Mouse (Mus musculus): ENCODE measurements around the gene Heatr6. TPM values are rescaled to one million over a fixed set of nuclear protein-coding genes. Genes with fewer than 3 reads are reported as not detected.

The Heatr6 gene
- polyA plus RNA-seq, 1 experiment: 27.4 TPM

DNA sequence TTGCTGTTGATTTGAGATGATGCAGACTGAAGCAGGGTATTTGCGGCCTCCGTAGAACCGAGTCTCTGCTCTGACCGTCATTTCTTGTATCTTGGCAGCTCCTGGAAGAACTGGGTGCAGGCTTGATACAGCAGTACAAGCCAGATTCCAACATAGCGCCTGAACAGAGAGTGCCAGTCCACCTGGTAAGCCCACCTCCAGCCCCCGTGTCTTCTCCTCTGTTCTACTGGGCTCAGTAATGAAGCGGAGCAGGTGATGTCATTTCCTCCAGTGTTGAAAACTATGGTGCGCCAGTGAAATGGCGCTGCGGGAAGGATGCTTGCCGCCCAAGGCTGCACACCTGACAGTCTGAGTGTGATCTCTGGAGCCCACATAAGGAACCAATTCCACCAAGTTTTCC is 20.8 kb downstream of the Heatr6 start:
- Histone ChIP-seq H3K27ac (ENCODE audit: insufficient read depth, low read depth, low read length) (no peak overlapping the region), H3K36me3 (ENCODE audit: control insufficient read depth, insufficient read depth, low read length) (peaks cover 77% of the 10 kb centered on the region), H3K27me3 (ENCODE audit: control insufficient read depth, insufficient read depth, low read length) (no peaks in the 10 kb centered on the region), H3K4me3 (ENCODE audit: low read depth, low read length) (no peak overlapping the region), H3K4me1 (ENCODE audit: control insufficient read depth, insufficient read depth, insufficient read length, low read length) (no peaks in the 10 kb centered on the region)
- 96% methylated on average over 11 of the region's 11 CpGs for WGBS
- no peak for TF ChIP-seq POLR2A (IDR thresholded peaks at IDR 0.05; ENCODE audit: low read depth, low read length)
- no peak for TF ChIP-seq CTCF (IDR thresholded peaks at IDR 0.05; ENCODE audit: extremely low read depth, insufficient read length, insufficient replicate concordance, low read depth, low read length)

DNA sequence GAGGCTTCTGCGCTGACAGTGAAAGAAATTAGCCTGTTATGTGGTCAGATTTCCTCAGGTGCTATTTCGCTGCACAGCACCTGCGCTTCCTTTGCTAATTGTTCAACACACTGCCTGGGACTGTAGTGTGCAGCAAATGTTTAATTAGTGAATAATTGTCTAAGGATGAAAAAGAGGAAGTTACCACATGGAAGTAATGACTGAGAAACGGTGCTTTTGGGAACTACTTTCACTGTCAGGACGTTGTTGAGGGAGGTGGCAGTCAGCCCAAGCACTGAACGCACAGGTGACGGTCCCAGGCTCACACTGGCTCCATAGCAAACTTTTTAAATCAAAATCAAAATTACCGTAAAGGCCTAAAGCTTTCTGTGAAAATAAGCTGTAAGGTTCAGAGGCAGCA is 23.3 kb downstream of the Heatr6 start:
- TF ChIP-seq CTCF (IDR thresholded peaks at IDR 0.05; ENCODE audit: extremely low read depth, insufficient read length, insufficient replicate concordance, low read depth, low read length) (no peak), POLR2A (IDR thresholded peaks at IDR 0.05; ENCODE audit: low read depth, low read length) (no peak)
- WGBS: 88% methylated on average over 8 of the region's 8 CpGs
- Histone ChIP-seq H3K36me3 (ENCODE audit: control insufficient read depth, insufficient read depth, low read length) (peaks cover 84% of the 10 kb centered on the region), H3K27ac (ENCODE audit: insufficient read depth, low read depth, low read length) (no peak overlapping the region), H3K4me1 (ENCODE audit: control insufficient read depth, insufficient read depth, insufficient read length, low read length) (no peaks in the 10 kb centered on the region), H3K4me3 (ENCODE audit: low read depth, low read length) (no peak overlapping the region), H3K27me3 (ENCODE audit: control insufficient read depth, insufficient read depth, low read length) (no peaks in the 10 kb centered on the region)

DNA sequence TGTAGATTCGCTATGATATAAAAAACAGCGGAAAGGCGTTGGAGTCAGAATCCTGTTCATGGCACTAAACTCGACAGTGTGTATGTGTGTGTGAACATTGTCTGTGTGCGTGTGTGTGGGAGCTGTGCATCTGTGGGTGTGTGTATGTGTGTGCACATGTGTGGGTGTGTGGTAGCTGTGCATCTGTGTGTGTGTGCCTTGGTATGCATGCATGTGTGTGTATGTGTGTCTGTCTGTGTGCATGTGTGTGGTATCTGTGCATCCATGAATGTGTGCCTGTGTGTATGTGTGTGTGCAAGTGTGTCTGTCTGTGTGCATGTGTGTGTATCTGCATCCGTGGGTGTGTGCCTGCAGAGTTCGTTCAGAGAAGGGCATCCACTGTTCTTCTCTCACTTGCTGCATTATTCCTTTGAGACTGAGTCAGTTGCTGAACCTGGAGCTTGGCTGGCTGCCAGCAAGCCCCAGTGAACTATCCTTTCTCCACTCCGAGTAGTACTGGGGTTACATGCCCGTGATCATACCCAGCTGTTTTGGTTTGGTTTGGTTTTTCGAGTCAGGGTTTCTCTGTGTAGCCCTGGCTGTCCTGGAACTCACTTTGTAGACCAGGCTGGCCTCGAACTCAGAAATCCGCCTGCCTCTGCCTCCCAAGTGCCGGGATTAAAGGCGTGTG is 30.6 kb downstream of the Heatr6 start:
- TF ChIP-seq POLR2A (IDR thresholded peaks at IDR 0.05; ENCODE audit: low read depth, low read length) (no peak), CTCF (IDR thresholded peaks at IDR 0.05; ENCODE audit: extremely low read depth, insufficient read length, insufficient replicate concordance, low read depth, low read length) (no peak)
- Histone ChIP-seq H3K4me3 (ENCODE audit: low read depth, low read length) (no peak overlapping the region), H3K27ac (ENCODE audit: insufficient read depth, low read depth, low read length) (no peak overlapping the region), H3K36me3 (ENCODE audit: control insufficient read depth, insufficient read depth, low read length) (peaks cover 33% of the 10 kb centered on the region), H3K27me3 (ENCODE audit: control insufficient read depth, insufficient read depth, low read length) (no peaks in the 10 kb centered on the region), H3K4me1 (ENCODE audit: control insufficient read depth, insufficient read depth, insufficient read length, low read length) (peaks cover 19% of the 10 kb centered on the region; the same call in 1 of the 2 replicates)
- WGBS: 89% methylated on average over 14 of the region's 14 CpGs

DNA sequence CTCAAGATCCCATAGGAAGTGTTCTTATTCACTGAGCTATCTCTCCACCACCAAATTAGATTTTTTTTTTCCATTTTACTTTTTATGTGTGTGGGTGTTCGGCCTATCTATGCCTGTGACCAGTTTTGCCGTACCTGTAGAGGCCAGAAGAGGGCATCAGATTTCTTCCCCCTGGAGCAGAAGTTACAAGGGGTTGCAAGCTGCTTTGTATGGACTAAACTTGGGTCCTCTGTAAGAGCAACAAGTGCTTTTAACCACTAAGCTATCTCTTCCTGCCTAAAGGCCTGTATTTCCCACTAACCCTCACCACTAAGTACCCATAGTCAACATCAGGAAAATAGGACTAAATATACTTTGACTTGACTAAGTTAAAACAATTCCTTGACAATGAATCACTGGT is 31.2 kb downstream of the Heatr6 start:
- Histone ChIP-seq H3K27me3 (ENCODE audit: control insufficient read depth, insufficient read depth, low read length) (no peaks in the 10 kb centered on the region), H3K4me1 (ENCODE audit: control insufficient read depth, insufficient read depth, insufficient read length, low read length) (peaks cover 19% of the 10 kb centered on the region; the same call in 1 of the 2 replicates), H3K4me3 (ENCODE audit: low read depth, low read length) (no peak overlapping the region), H3K36me3 (ENCODE audit: control insufficient read depth, insufficient read depth, low read length) (peaks cover 27% of the 10 kb centered on the region), H3K27ac (ENCODE audit: insufficient read depth, low read depth, low read length) (no peak overlapping the region)
- 80% methylated on average over 2 of the region's 2 CpGs for WGBS
- TF ChIP-seq CTCF (IDR thresholded peaks at IDR 0.05; ENCODE audit: extremely low read depth, insufficient read length, insufficient replicate concordance, low read depth, low read length): no peak
- no peak for TF ChIP-seq POLR2A (IDR thresholded peaks at IDR 0.05; ENCODE audit: low read depth, low read length)

DNA sequence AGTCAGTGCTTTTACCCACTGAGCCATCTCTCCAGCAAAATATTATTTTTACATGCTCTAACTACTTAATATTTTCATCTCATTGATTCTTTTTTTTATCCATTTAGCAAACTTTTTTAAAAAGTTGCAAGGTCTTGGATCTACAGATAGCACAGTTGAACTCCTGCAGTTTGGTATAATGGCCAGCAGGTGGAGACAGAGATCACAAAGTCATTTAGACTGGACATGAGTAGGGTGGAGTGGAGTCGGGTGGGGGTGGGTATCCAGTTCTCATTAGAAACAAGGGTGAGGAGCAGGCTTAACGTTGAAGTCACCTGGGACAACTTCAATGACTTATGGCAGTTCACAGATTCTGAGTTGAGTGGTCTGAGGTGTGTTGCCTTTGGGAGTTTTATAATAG is 31.9 kb downstream of the Heatr6 start:
- no peak for TF ChIP-seq POLR2A (IDR thresholded peaks at IDR 0.05; ENCODE audit: low read depth, low read length)
- peak; percentile 57; the same call in 1 of the 2 replicates for TF ChIP-seq CTCF (IDR thresholded peaks at IDR 0.05; ENCODE audit: extremely low read depth, insufficient read length, insufficient replicate concordance, low read depth, low read length)
- Histone ChIP-seq H3K36me3 (ENCODE audit: control insufficient read depth, insufficient read depth, low read length) (peaks cover 21% of the 10 kb centered on the region), H3K4me3 (ENCODE audit: low read depth, low read length) (no peak overlapping the region), H3K27ac (ENCODE audit: insufficient read depth, low read depth, low read length) (no peak overlapping the region), H3K4me1 (ENCODE audit: control insufficient read depth, insufficient read depth, insufficient read length, low read length) (peaks cover 19% of the 10 kb centered on the region; the same call in 1 of the 2 replicates), H3K27me3 (ENCODE audit: control insufficient read depth, insufficient read depth, low read length) (no peaks in the 10 kb centered on the region)
- 3% methylated on average over 2 of the region's 2 CpGs for whole genome bisulfite sequencing

DNA sequence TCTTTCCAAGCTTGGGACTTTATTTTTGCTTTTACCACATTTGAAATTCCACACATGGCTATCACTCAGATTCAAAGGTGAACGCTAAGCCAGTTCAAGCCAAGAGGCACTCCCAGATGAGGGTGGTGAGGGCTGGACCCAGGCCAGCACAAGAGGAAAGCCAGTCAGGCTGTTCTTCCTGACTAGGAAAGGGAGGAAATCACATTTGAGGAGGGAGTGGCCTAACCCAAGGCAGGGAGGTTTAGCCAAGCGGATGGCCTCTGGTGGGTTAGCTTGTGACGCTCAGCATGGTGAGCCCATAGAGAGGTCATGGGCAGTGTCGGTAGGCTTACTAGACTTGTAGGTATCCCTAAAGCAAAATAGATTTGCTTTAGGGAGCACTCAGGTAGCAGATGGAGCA is 33.3 kb downstream of the Heatr6 start:
- Histone ChIP-seq H3K4me1 (ENCODE audit: control insufficient read depth, insufficient read depth, insufficient read length, low read length) (peaks cover 19% of the 10 kb centered on the region; the same call in 1 of the 2 replicates), H3K4me3 (ENCODE audit: low read depth, low read length) (no peak overlapping the region), H3K36me3 (ENCODE audit: control insufficient read depth, insufficient read depth, low read length) (peaks cover 6% of the 10 kb centered on the region), H3K27ac (ENCODE audit: insufficient read depth, low read depth, low read length) (peak overlapping the region; percentile 12; the same call in 1 of the 2 replicates), H3K27me3 (ENCODE audit: control insufficient read depth, insufficient read depth, low read length) (no peaks in the 10 kb centered on the region)
- WGBS: 38% methylated on average over 4 of the region's 4 CpGs
- TF ChIP-seq POLR2A (IDR thresholded peaks at IDR 0.05; ENCODE audit: low read depth, low read length) (no peak), CTCF (IDR thresholded peaks at IDR 0.05; ENCODE audit: extremely low read depth, insufficient read length, insufficient replicate concordance, low read depth, low read length) (no peak)

DNA sequence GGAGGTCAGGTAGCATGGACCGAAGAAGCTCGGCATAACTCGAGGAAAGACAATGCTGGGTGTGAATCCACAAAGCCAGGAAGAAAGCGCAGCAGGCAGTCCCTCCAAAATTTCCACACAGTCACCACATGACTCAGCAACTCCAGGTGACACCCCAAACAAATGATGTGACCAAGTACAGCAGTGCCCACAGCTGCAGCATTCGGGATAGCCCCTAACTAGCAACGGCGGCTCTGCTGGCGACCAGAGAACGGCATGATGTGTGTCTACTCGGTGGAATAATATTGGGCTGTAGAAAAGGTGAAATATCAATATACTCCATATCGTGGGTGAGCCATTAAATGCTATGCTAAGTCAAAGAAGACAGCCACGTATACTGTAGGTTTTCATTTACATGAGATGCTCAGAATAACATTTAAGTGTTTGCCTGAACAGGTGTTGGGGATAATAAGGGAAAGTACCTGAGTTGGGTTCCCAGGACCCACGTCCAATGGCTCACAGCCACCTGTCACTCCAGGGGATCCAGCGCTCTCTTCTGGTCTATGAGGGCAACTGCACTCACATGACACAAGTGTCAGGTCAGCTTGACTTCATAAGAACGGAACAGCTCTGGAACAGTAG is 34.0 kb downstream of the Heatr6 start:
- H3K27ac ChIP-seq (ENCODE audit: insufficient read depth, low read depth, low read length): no peak overlapping the region
- WGBS: 80% methylated on average over 15 of the region's 15 CpGs
- no peaks in the 10 kb centered on the region for H3K27me3 ChIP-seq (ENCODE audit: control insufficient read depth, insufficient read depth, low read length)
- H3K36me3 ChIP-seq (ENCODE audit: control insufficient read depth, insufficient read depth, low read length): 0 out of 2 replicates have a peak, but pooled peaks cover 4% of the 10 kb centered on the region
- H3K4me1 ChIP-seq (ENCODE audit: control insufficient read depth, insufficient read depth, insufficient read length, low read length): peaks cover 21% of the 10 kb centered on the region; the same call in 1 of the 2 replicates
- TF ChIP-seq CTCF (IDR thresholded peaks at IDR 0.05; ENCODE audit: extremely low read depth, insufficient read length, insufficient replicate concordance, low read depth, low read length) (no peak), POLR2A (IDR thresholded peaks at IDR 0.05; ENCODE audit: low read depth, low read length) (0 out of 2 replicates have a peak, but pooled peaks have one; percentile 14)
- no peak overlapping the region for H3K4me3 ChIP-seq (ENCODE audit: low read depth, low read length)

All from small intestine, adult 2 months (tissue).